ENCODE assay signal across 8 mouse cellular contexts in the genomic region with DNA sequence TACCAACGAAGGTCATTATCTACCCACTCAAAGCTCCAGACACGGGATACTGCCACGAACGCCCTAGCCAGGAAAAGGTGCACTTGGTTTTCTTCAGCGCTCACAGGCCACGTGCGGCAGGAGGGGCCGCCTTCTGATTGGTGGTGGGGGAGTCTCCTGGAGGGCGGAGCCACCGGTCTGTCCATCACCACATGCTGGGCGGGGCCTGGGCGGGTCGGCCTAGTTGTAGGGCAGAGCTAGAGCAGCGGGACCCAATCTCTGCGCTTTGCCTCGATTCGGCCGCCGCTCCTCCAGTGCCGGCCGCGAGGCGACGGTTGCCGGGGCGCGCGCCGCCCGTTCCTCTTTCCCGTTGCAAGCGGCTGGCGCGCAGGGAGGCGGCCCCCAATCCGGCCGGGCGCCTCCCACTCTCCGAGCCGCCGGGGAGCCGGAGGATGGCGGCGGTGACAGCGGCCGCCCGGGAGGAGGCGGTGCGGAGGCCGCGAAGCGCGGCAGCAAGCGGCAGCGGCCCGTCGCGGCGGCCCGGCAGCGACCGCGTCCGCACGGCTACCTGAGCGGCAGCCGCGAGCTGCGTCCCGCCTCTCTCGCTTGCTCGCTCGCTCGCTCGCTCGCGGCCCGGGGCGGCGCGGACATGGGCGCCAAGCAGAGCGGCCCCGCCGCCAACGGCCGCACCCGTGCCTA. TPM values are rescaled to one million over a fixed set of nuclear protein-coding genes. Genes with fewer than 3 reads are reported as not detected.
DNase-seq lines count a peak whose midpoint lies in the region; ATAC-seq lines count a peak whose summit lies in the region.

TSS of gene Znrf2 (plus strand) at position 529 of the 678 bp plus-strand sequence.

- peak; percentile 84 for ATAC-seq in inflammation-experienced regulatory T-cells, adult 6 months
- peak; percentile 88 for ATAC-seq in megakaryocyte-erythroid progenitor cell, adult 5-6 weeks (replicated peaks; ENCODE audit: low FRiP score, low TSS enrichment, poor library complexity, severe bottlenecking)

- peak; percentile 96 to 99 for DNase-seq in adrenal gland, adult (ENCODE audit: inconsistent age in 2 of 2, low spot score in 1 of 2)
- peak; percentile 98 for DNase-seq in embryo, embryonic 10.5 days (ENCODE audit: low spot score)
- DNase-seq in gastrocnemius, postnatal 14 days: peak; percentile 95
- peak; percentile 92 to 97 for DNase-seq in left cerebral cortex, postnatal 10 days (ENCODE audit: extremely low spot score in 1 of 2, low spot score in 2 of 2)
- peak; percentile 94 for DNase-seq in right cerebral cortex, postnatal 25 days
- DNase-seq in urinary bladder, postnatal 4 days (ENCODE audit: low spot score in 2 of 2): peak; percentile 91 to 92

- intact Hi-C loops in gastrocnemius, postnatal 14 days (cut with DNase I; ENCODE audit: low total_unique reads): no loop called here
- intact Hi-C loops in left cerebral cortex, postnatal 10 days (cut with DNase I): loop anchor here (5.0 to 10.0 kb wide), 3 partner anchors 81 to 348 kb away; partner anchors contain the start of gene Ggct

RNA-seq across cellular contexts. Expression of gene Znrf2, which starts in this region (rescaled TPM):
- 1 to 10 TPM; 8.1 to 9.6 TPM for total RNA-seq in gastrocnemius, postnatal 14 days (2021)
- 10 to 100 TPM; 22.3 to 28.7 (median 23.7) TPM for polyA plus RNA-seq in inflammation-experienced regulatory T-cells, adult 6 months (2017; shearing (Covaris generic))
- 10 to 100 TPM; 31.7 to 35.2 TPM for total RNA-seq in left cerebral cortex, postnatal 10 days (2021)
- total RNA-seq in megakaryocyte-erythroid progenitor cell, adult 5-6 weeks (2014; fragmentation: Nextera tagmentation): 16.1 and 25.6 TPM in 2 replicates
- 27.2 and 46.6 TPM in 2 replicates for total RNA-seq in megakaryocyte-erythroid progenitor cell, adult 5-6 weeks (2017)

Comparison
In these comparisons a context has a peak if more than half of its experiments do, and no peak if none do; other contexts are left out.
1. Peak in every context shown above with its lines: DNase-seq and ATAC-seq.